Mouse (Mus musculus) stomach, embryonic 14.5 days (tissue): Measurements from ENCODE around the gene Hoxc10. TPM values are rescaled to one million over a fixed set of nuclear protein-coding genes. Genes with fewer than 3 reads are reported as not detected.
A peak's percentile ranks its signal among the peaks of the same experiment; 100 is the strongest.

ENCODE experiments used
- microRNA counts: library from miRNA; unstranded; fragments of <30 nt; microRNA quantifications from one replicate; lab custom pipeline; 2016
- microRNA-seq: library from miRNA; unstranded; fragments of <30 nt; microRNA quantifications from one replicate; pipeline ENCODE4, GENCODE M21; 2016
- polyA plus RNA-seq: library from polyadenylated mRNA; unstranded; fragments of >200 nt; fragmentation: Nextera tagmentation; extraction: Ambion mirVana; gene quantifications from 2 replicates; pipeline ENCODE4 v1.2.1, GENCODE M21; 2014

The Hoxc10 gene
- polyA plus RNA-seq, 1 experiment from 2014 or later: not detected

MicroRNAs within 50 kb of the gene (microRNA counts, 519-probe panel; counts per million panel counts)
- not detected for microRNA mmu-miR-615-3p (lab: Ali Mortazavi, UCI)
- microRNA mmu-miR-615-5p (lab: Ali Mortazavi, UCI): not detected

Small RNA genes lying within 50 kb of the gene (microRNA-seq; reads per million reads assigned to microRNA genes)
- gene Mir196a-2: 1.0 reads per million
- 1,619 reads per million, percentile 77 among the genes with 10 or more reads in this experiment for gene Mir615

Other genes with a start within 250 kb of the Hoxc10 start
- 31.9 and 34.4 TPM in 2 replicates for gene Calcoco1, start 244.6 kb upstream of the Hoxc10 start, polyA plus RNA-seq
- gene Hoxc13, start 45.7 kb upstream of the Hoxc10 start, polyA plus RNA-seq: not detected in 2 replicates
- not detected in 2 replicates for gene Hoxc12, start 30.0 kb upstream of the Hoxc10 start, polyA plus RNA-seq
- not detected in 2 replicates for gene Hoxc11, start 12.4 kb upstream of the Hoxc10 start, polyA plus RNA-seq
- gene Hoxc5, start 647 bp downstream of the Hoxc10 start, polyA plus RNA-seq: 20.3 and 20.9 TPM in 2 replicates
- not detected in 2 replicates for gene Hoxc9, start 9.6 kb downstream of the Hoxc10 start, polyA plus RNA-seq
- 1.0 and 1.1 TPM in 2 replicates for gene Hoxc8, start 23.8 kb downstream of the Hoxc10 start, polyA plus RNA-seq
- gene Hoxc6, start 31.5 kb downstream of the Hoxc10 start, polyA plus RNA-seq: 4.8 and 5.5 TPM in 2 replicates
- 23.4 and 26.5 TPM in 2 replicates for gene Hoxc4, start 52.1 kb downstream of the Hoxc10 start, polyA plus RNA-seq
- 21.4 and 22.2 TPM in 2 replicates for gene Smug1, start 200.3 kb downstream of the Hoxc10 start, polyA plus RNA-seq